Mouse (Mus musculus) layer of hippocampus, adult 9-11 months (tissue): Measurements from ENCODE around the gene Nkpd1.

Experiments used
- DNase-seq: peaks from one replicate; pipeline ENCODE4 v3.0.0; 2022

Gene Nkpd1

GRCm38 (mm10) chr7:19547344-19547969 lies 29.8 kb downstream of the Nkpd1 start:
- DNase-seq = no peak

GRCm38 (mm10) chr7:19549394-19549793 lies 31.8 kb downstream of the Nkpd1 start:
- DNase-seq = no peak

- no peak for DNase-seq
These were observed 34.0 kb downstream of the Nkpd1 start for GRCm38 (mm10) chr7:19551634-19552033.

GRCm38 (mm10) chr7:19552443-19552842 lies 34.8 kb downstream of the Nkpd1 start:
- no peak for DNase-seq

GRCm38 (mm10) chr7:19554168-19554567 lies 36.5 kb downstream of the Nkpd1 start:
- DNase-seq = peak; percentile 67

DNA sequence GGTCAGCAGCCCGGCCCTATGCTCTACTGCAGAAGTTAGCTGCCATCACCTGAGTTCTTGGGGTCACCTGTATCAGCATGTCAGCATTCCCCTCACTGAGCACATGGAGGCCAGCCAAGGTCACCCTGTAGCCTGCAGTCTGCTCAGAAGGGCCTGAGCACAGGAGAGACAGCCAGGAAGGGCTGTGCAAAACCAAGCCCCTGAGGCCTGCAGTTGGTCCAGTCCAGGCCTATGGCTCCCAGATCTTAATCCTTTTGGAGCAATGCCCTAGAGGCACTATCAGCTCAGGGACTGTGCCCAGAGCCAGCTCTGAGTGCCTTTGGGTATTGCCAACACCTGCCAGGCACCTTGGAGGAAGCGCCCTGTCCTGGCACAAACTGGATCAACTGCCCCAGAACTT lies 39.4 kb downstream of the Nkpd1 start:
- no peak for DNase-seq

DNA sequence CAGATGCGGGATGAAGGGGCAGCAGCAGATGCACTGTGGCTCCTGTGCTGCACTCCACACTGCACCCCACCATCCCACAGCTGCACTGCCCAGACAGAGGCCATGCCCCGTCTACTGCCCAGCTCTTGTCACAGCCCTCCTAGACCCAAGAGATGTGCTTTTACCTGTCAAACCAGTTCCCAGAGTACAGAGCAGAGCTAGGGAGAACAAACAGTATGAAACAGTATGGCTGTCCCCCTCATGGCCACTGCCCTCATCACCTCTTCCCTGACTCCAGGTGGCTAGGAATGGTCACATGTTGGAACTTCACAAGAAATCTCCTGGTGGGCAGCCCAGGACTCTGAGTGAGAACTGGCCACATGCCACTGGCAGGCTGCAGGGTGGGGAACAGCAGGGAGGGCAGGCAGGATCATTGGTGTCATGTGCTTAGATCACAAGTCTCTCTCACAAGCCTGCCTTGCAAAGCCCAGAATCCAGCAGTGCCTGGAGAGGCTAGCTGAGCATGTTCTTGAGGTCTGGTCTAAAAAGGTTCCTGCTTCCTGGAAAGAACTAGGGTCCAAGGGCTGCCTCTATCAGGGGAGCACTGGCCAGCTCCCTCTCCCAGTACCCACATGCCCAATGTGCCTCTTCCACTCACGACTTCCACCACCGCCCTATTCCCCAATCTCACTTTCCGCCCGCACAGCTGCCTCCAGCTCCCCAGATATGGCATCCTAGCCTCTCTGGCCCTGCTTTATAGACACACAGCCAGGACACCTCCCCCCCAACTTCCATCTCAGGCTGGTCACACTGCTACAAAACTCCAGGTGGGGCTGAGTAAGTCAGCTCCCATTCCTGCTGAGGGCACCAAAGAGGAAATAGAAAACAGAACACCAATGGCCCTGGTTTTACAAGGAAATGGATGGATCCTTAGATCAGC lies 40.6 kb downstream of the Nkpd1 start:
- no peak for DNase-seq

DNA sequence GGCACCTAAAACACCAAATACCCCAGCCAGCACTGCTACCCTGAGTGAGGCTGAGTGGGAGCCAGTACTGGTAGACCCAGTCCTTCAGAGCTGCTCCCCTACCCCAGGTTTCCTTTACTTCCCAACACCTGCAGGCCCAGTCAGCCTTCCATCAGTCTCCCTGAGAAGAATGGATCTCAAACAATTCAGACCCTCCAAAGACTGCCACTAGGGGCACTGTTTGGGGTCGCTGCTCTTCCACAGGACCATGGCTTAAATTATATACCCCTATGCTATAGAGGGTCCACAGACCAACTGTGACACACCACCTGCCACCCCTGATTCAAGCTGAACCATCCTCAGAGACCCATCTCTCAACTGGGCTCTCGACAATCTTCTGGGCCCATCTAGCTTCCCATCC lies 41.3 kb downstream of the Nkpd1 start:
- DNase-seq = no peak

DNA sequence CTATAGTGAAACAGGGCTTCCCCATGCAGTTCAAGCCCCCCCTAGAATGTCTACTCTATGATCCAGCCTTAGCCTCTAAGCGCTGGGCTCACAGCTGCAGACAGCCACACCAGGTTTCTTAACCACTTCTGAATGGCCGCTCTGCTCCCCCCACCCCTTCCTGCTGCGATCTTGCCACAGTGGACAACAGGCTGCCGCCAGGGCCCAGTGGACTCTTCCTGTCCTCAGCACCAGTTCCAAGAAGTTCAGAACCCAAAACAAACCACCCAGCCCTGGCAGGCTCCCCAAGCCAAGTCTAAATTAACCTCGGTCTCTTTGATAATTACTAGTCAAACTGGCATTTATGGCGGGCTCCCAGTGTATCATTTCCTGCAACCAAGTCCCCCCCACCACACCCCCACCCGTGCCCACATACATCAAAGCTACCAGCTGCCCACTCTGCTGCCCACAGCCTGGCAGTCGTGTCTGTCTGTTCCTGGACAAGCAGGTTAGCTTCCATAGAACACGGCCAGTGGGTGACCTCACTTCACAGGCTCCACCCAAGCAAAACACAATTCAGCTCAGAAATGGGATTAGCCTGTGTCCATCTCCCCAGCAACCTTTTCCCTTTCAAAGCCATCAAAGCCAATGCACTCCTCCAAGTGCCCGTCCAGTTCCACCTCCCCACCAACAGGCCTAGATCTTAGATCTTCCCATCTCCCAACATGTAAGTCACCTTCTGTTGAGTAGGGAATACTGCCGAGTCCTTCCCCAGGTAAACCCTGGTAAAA lies 43.0 kb downstream of the Nkpd1 start:
- no peak for DNase-seq

- DNase-seq = no peak
These were observed 43.8 kb downstream of the Nkpd1 start for GRCm38 (mm10) chr7:19561431-19561764.

GRCm38 (mm10) chr7:19561765-19562642 lies 44.4 kb downstream of the Nkpd1 start:
- DNase-seq = peak; percentile 84

- DNase-seq = no peak
These were observed 45.2 kb downstream of the Nkpd1 start, which contains the start of gene Ppp1r37 for GRCm38 (mm10) chr7:19562643-19563410. TSS of gene Ppp1r37 (minus strand) at chr7:19563076.

- no peak for DNase-seq
These were observed 46.2 kb downstream of the Nkpd1 start for GRCm38 (mm10) chr7:19563884-19564283.

DNA sequence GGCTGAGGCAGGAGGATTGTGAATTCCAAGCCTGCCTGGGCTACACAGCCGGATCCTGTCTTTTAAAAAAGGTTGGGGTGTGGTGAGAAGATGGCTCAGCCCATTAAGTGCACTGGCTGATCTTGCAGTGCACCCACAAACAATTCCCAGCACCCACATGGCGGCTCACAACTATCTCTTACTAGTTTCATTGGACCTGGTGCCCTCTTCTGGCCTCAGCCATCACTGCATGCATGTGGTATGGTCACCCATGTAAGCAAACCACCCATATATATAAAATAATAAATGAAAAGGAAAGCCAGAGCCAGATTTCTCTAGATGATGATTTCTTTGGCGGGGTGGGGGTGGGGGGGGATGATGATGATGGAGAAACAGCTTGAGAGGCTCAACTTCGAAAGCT lies 46.8 kb downstream of the Nkpd1 start:
- DNase-seq = no peak

DNA sequence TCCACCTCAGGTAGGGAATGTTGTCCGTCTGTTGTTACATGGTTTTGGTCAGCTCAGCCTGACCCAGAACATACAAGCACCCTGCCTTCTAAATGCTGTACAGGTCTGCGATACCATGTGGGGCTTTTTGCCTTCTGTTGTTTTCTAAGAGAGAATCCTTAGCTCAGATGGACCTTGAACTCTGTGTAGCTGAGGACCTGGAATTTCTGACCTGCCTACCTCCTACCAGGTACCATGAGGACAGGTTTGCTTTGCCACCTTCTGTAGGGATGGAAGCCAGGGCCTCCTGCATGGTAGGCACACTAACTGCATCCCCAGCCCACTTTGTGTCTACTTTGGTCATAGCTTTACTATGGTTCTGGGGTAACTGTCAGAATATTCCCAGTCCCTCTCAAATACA lies 48.2 kb downstream of the Nkpd1 start:
- no peak for DNase-seq

DNA sequence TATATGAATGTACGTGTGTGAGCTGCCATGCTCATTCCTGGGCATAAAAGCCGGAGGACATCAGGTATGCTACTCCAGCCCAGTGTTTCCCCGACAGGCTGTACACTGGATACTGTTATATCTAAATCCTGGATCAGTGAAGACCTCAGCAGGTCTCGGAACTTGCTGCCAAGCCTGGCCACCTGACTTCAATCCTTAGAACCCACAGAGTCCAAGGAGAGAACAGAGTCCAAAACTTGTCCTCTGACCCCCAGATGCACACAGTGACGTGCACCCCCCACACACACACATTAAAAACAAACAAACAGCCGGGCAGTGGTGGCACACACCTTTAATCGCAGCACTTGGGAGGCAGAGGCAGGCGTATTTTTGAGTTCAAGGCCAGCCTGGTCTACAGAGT lies 49.8 kb downstream of the Nkpd1 start:
- no peak for DNase-seq

DNA sequence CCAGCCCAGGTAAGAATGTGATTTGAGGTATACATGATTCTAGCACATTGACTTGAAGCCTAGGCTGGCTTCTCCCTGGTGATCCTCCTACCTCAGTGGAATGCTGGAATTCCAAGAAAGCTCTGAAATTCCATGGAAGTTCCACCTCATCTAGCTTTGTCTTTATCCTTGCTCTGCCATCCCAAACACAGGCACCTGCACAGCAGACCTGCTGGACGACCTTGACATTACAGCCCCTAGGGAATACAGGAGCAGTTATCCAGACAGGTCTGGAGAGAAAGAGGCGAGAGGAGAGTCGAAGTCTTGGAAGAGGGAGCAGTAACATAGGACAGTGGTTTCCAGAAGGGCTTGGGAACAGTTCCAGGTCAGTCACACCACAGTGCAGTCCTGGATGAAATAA lies 52.0 kb downstream of the Nkpd1 start:
- no peak for DNase-seq

GRCm38 (mm10) chr7:19572926-19573775 lies 55.5 kb downstream of the Nkpd1 start:
- peak; percentile 60 for DNase-seq

DNA sequence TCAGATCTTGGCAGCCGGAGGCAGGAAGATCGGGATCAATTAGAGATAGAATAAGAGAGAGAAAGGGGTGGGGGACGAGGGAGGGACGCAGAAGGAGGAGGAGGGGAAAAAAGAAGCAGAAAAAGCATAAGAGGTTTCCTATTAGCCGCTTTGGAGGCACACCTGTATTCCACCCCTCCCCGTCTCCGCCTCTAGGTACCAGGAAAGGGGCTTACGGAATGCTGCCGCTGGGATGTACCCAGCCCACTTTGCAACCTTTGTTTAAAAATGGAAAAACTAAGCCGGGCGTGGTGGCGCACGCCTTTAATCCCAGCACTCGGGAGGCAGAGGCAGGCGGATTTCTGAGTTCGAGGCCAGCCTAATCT lies 56.1 kb downstream of the Nkpd1 start:
- DNase-seq = no peak
